Mouse (Mus musculus) right cerebral cortex, postnatal 36 days (tissue): Measurements from ENCODE around the gene Gm28048.

Experiments used
- DNase-seq, 2 experiments: peaks; one replicate each; pipeline ENCODE4 v3.0.0; 2022; ENCODE audit warnings: low spot score in 2 of 2, mixed read lengths in 1 of 2

Gene Gm28048

GRCm38 (mm10) chr11:22838361-22838760 lies 143.5 kb downstream of the Gm28048 start:
- DNase-seq = no peak

- no peak for DNase-seq
Observed at GRCm38 (mm10) chr11:22836269-22836668, 145.6 kb downstream of the Gm28048 start.

GRCm38 (mm10) chr11:22832600-22832999 lies 149.3 kb downstream of the Gm28048 start:
- no peak for DNase-seq

GRCm38 (mm10) chr11:22831916-22832315 lies 150.0 kb downstream of the Gm28048 start:
- DNase-seq = no peak

- no peak for DNase-seq
Observed at GRCm38 (mm10) chr11:22830684-22831083, 151.2 kb downstream of the Gm28048 start.

- DNase-seq = no peak
Observed at GRCm38 (mm10) chr11:22830179-22830611, 151.7 kb downstream of the Gm28048 start.

GRCm38 (mm10) chr11:22828988-22829632 lies 152.8 kb downstream of the Gm28048 start:
- no peak for DNase-seq

- DNase-seq = peak in 1 of 2 experiments; percentile 33
Observed at GRCm38 (mm10) chr11:22827514-22828080, 154.3 kb downstream of the Gm28048 start.

- no peak for DNase-seq
Observed at GRCm38 (mm10) chr11:22826665-22827064, 155.2 kb downstream of the Gm28048 start.

- DNase-seq = no peak
Observed at GRCm38 (mm10) chr11:22826051-22826450, 155.8 kb downstream of the Gm28048 start.

GRCm38 (mm10) chr11:22825548-22825947 lies 156.3 kb downstream of the Gm28048 start:
- DNase-seq = no peak

GRCm38 (mm10) chr11:22824049-22824705 lies 157.7 kb downstream of the Gm28048 start:
- no peak for DNase-seq

- DNase-seq = no peak
Observed at GRCm38 (mm10) chr11:22821243-22821642, 160.6 kb downstream of the Gm28048 start.

- no peak for DNase-seq
Observed at GRCm38 (mm10) chr11:22818371-22818770, 163.5 kb downstream of the Gm28048 start.

GRCm38 (mm10) chr11:22815877-22816276 lies 166.0 kb downstream of the Gm28048 start:
- no peak for DNase-seq

GRCm38 (mm10) chr11:22815143-22815542 lies 166.7 kb downstream of the Gm28048 start:
- DNase-seq = no peak

- no peak for DNase-seq
Observed at GRCm38 (mm10) chr11:22813921-22814704, 167.8 kb downstream of the Gm28048 start.

GRCm38 (mm10) chr11:22813427-22813826 lies 168.5 kb downstream of the Gm28048 start:
- DNase-seq = no peak

GRCm38 (mm10) chr11:22811413-22811812 lies 170.5 kb downstream of the Gm28048 start:
- DNase-seq = no peak

GRCm38 (mm10) chr11:22809465-22810096 lies 172.3 kb downstream of the Gm28048 start:
- no peak for DNase-seq

- DNase-seq = no peak
Observed at GRCm38 (mm10) chr11:22808040-22808439, 173.8 kb downstream of the Gm28048 start.

- no peak for DNase-seq
Observed at GRCm38 (mm10) chr11:22805171-22805570, 176.7 kb downstream of the Gm28048 start.
